Mouse (Mus musculus): ENCODE results near the gene 1700012A03Rik. TPM values are rescaled to one million over a fixed set of nuclear protein-coding genes. Genes with fewer than 3 reads are reported as not detected.

The 1700012A03Rik gene
- total and polyA plus RNA-seq, 3 experiments = not detected

GRCm38 (mm10) chr6:32017406-32018104 lies 32.5 kb upstream of the 1700012A03Rik start:
- 52% methylated on average over 14 of the region's 14 CpGs for WGBS
- intact Hi-C loops (cut with DNase I) = loop anchor here (10.0 kb wide), 2 partner anchors 297 to 567 kb away; partner anchors contain the start of gene Plxna4
- peaks cover 3% of the 10 kb centered on the region for H3K4me1 ChIP-seq (ENCODE audit: control insufficient read depth, insufficient read depth, low read length)
- peak; percentile 36 to 48 for DNase-seq
- TF ChIP-seq CTCF (IDR thresholded peaks at IDR 0.05) (peak; percentile 49), POLR2A (IDR thresholded peaks at IDR 0.05; ENCODE audit: insufficient read depth, low read depth, low read length) (no peak)
- H3K9ac ChIP-seq (ENCODE audit: low read depth, low read length) = no peak overlapping the region
- no peaks in the 10 kb centered on the region for H3K27me3 ChIP-seq (ENCODE audit: control insufficient read depth, insufficient read depth, low read length)
- H3K79me2 ChIP-seq (replicated peaks; ENCODE audit: control insufficient read depth, insufficient read depth, low read length) = no peaks in the 10 kb centered on the region
- no peaks in the 10 kb centered on the region for H3K36me3 ChIP-seq (ENCODE audit: control insufficient read depth, insufficient read depth, low read length)
- H3K4me3 ChIP-seq = no peak overlapping the region
- H3K27ac ChIP-seq = no peak overlapping the region

- DNase-seq = peak; percentile 71 to 77
- 19% methylated on average over 5 of the region's 5 CpGs for WGBS
- Histone ChIP-seq H3K27ac (no peak overlapping the region), H3K36me3 (ENCODE audit: control insufficient read depth, insufficient read depth, low read length) (no peaks in the 10 kb centered on the region), H3K4me3 (no peak overlapping the region), H3K79me2 (replicated peaks; ENCODE audit: control insufficient read depth, insufficient read depth, low read length) (no peaks in the 10 kb centered on the region), H3K4me1 (ENCODE audit: control insufficient read depth, insufficient read depth, low read length) (peaks cover 3% of the 10 kb centered on the region), H3K27me3 (ENCODE audit: control insufficient read depth, insufficient read depth, low read length) (no peaks in the 10 kb centered on the region), H3K9ac (ENCODE audit: low read depth, low read length) (no peak overlapping the region)
- intact Hi-C loops (cut with DNase I) = loop anchor here (10.0 kb wide), 2 partner anchors 297 to 567 kb away; partner anchors contain the start of gene Plxna4
- TF ChIP-seq EP300 (IDR thresholded peaks at IDR 0.05; ENCODE audit: insufficient read depth, low read depth, low read length) (no peak), CTCF (IDR thresholded peaks at IDR 0.05) (no peak), POLR2A (IDR thresholded peaks at IDR 0.05; ENCODE audit: insufficient read depth, low read depth, low read length) (no peak)
These were observed 32.0 kb upstream of the 1700012A03Rik start for GRCm38 (mm10) chr6:32018105-32018446.

DNA sequence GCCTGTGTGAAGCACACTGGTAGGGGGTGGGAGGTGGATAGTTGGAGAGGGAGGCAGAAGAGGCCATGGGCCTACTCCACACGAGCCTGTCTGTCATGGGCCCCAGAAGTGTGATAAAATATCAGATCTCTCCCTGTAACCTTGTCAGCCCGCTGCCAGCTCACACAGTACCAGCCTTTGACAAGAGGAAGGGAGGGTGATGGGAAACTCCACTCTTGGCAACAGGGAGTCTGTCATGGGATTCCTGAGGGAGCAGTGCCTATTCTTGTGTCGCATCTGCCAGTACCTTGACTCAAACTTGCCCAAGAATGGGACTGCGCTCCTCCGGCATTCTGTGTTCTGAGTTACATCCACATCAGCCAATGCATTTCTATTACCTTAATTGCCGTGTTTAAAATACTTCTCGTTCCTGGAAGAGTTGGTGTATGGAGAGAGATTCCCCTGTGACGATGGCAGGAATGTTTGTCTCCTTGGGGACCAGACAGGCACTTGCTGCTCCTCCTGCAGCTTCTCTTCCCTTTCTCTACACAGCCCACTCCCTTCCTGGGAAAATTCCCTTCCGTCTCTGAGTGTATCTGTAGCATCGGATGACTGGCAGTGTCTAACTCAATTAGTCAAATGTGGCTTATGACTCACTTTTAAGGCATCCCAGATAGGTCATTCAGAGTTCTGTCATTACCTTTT lies 28.1 kb upstream of the 1700012A03Rik start:
- DNase-seq = peak in 1 of 2 experiments; percentile 14
- WGBS = 56% methylated on average over 10 of the region's 10 CpGs

DNA sequence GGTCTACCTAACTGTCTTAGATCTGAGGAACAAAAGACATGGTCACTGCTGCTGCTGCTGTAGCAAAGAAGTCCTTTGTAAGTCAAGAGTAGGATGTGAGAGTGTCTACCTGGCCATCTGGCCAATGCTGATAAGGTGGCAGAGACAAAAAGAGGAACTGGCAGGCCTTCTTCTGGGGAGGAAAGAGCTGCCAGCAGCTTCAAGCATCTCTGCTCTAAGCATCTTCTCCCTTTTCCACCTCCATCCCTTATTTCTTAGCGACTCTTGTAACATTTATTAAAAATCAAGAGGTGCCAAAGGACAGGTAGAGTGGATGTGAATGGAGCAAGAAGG lies 27.5 kb upstream of the 1700012A03Rik start:
- Histone ChIP-seq H3K4me3 (no peak overlapping the region), H3K4me1 (ENCODE audit: control insufficient read depth, insufficient read depth, low read length) (peaks cover 1% of the 10 kb centered on the region), H3K9ac (ENCODE audit: low read depth, low read length) (no peak overlapping the region), H3K27me3 (ENCODE audit: control insufficient read depth, insufficient read depth, low read length) (no peaks in the 10 kb centered on the region), H3K27ac (no peak overlapping the region), H3K79me2 (replicated peaks; ENCODE audit: control insufficient read depth, insufficient read depth, low read length) (no peaks in the 10 kb centered on the region), H3K36me3 (ENCODE audit: control insufficient read depth, insufficient read depth, low read length) (no peaks in the 10 kb centered on the region)
- WGBS = 80% methylated on average over 1 of the region's 1 CpGs
- DNase-seq = no peak
- no peak for TF ChIP-seq CTCF (IDR thresholded peaks at IDR 0.05)
- no peak for TF ChIP-seq POLR2A (IDR thresholded peaks at IDR 0.05; ENCODE audit: insufficient read depth, low read depth, low read length)
- no peak for TF ChIP-seq EP300 (IDR thresholded peaks at IDR 0.05; ENCODE audit: insufficient read depth, low read depth, low read length)
- intact Hi-C loops (cut with DNase I) = no loop called here

More for the DNA sequence above, 28.1 kb upstream of the 1700012A03Rik start:
- H3K36me3 ChIP-seq (ENCODE audit: control insufficient read depth, insufficient read depth, low read length) = no peaks in the 10 kb centered on the region
- no peaks in the 10 kb centered on the region for H3K79me2 ChIP-seq (replicated peaks; ENCODE audit: control insufficient read depth, insufficient read depth, low read length)
- no peak overlapping the region for H3K9ac ChIP-seq (ENCODE audit: low read depth, low read length)
- H3K27me3 ChIP-seq (ENCODE audit: control insufficient read depth, insufficient read depth, low read length) = no peaks in the 10 kb centered on the region
- peaks cover 3% of the 10 kb centered on the region for H3K4me1 ChIP-seq (ENCODE audit: control insufficient read depth, insufficient read depth, low read length)
- H3K27ac ChIP-seq = no peak overlapping the region
- no peak for TF ChIP-seq EP300 (IDR thresholded peaks at IDR 0.05; ENCODE audit: insufficient read depth, low read depth, low read length)
- no peak for TF ChIP-seq CTCF (IDR thresholded peaks at IDR 0.05)
- TF ChIP-seq POLR2A (IDR thresholded peaks at IDR 0.05; ENCODE audit: insufficient read depth, low read depth, low read length) = no peak
- intact Hi-C loops (cut with DNase I) = no loop called here
- H3K4me3 ChIP-seq = no peak overlapping the region

- Histone ChIP-seq H3K27ac (no peak overlapping the region), H3K27me3 (ENCODE audit: control insufficient read depth, insufficient read depth, low read length) (no peaks in the 10 kb centered on the region), H3K79me2 (replicated peaks; ENCODE audit: control insufficient read depth, insufficient read depth, low read length) (no peaks in the 10 kb centered on the region), H3K4me3 (no peak overlapping the region), H3K36me3 (ENCODE audit: control insufficient read depth, insufficient read depth, low read length) (no peaks in the 10 kb centered on the region), H3K4me1 (ENCODE audit: control insufficient read depth, insufficient read depth, low read length) (no peaks in the 10 kb centered on the region), H3K9ac (ENCODE audit: low read depth, low read length) (no peak overlapping the region)
- TF ChIP-seq POLR2A (IDR thresholded peaks at IDR 0.05; ENCODE audit: insufficient read depth, low read depth, low read length) (no peak), EP300 (IDR thresholded peaks at IDR 0.05; ENCODE audit: insufficient read depth, low read depth, low read length) (no peak), CTCF (IDR thresholded peaks at IDR 0.05) (no peak)
- intact Hi-C loops (cut with DNase I) = no loop called here
- WGBS = 61% methylated on average over 3 of the region's 3 CpGs
- no peak for DNase-seq
These were observed 21.6 kb upstream of the 1700012A03Rik start for GRCm38 (mm10) chr6:32028228-32029009.
